Mouse (Mus musculus) ES-E14 (cell line): Measurements from ENCODE around the gene Coa7. TPM values are rescaled to one million over a fixed set of nuclear protein-coding genes. Genes with fewer than 3 reads are reported as not detected.

Source experiments
- DNase-seq: peaks from one replicate; pipeline ENCODE4 v3.0.0-alpha.2; 2013; ENCODE audit warnings: low read depth, low spot score
- H3K27ac ChIP-seq: 2 replicates; pipeline ENCODE4 v1.5.1; 2012; ENCODE audit warnings: low read depth, mild to moderate bottlenecking, low read length, moderate library complexity, mixed read lengths; ENCODE audit not compliant: poor library complexity, insufficient read depth, severe bottlenecking
- H3K36me3 ChIP-seq: 2 replicates; pipeline ENCODE4 v1.6.1; 2012; ENCODE audit warnings: mild to moderate bottlenecking, low read length, moderate library complexity, mixed read lengths; ENCODE audit not compliant: control insufficient read depth, poor library complexity, insufficient read depth, severe bottlenecking
- H3K4me1 ChIP-seq, 2 experiments: fragments of 150-350 bp in 1 of 2; sonication (generic) in 1 of 2; 2 replicates each; pipeline ENCODE4 v1.6.1; 2012; ENCODE audit warnings: low read length in 2 of 2, mild to moderate bottlenecking in 1 of 2, mixed read lengths in 1 of 2; ENCODE audit not compliant: control insufficient read depth in 2 of 2, insufficient read depth in 2 of 2, poor library complexity in 1 of 2
- H3K4me3 ChIP-seq, 2 experiments: fragments of 150-350 bp in 1 of 2; sonication (generic) in 1 of 2; 2 replicates each; pipeline ENCODE4 v1.5.1; 2012; ENCODE audit warnings: low read length in 2 of 2, low read depth in 1 of 2, mild to moderate bottlenecking in 1 of 2, mixed read lengths in 1 of 2; ENCODE audit not compliant: insufficient read depth in 1 of 2, poor library complexity in 1 of 2, severe bottlenecking in 1 of 2
- H3K9ac ChIP-seq: 2 replicates; pipeline ENCODE4 v1.6.1; 2012; ENCODE audit warnings: low read depth, mild to moderate bottlenecking, low read length, mixed read lengths; ENCODE audit not compliant: poor library complexity, insufficient read depth, severe bottlenecking
- H3K9me3 ChIP-seq: fragments of 150-350 bp; sonication (generic); 2 replicates; pipeline ENCODE4 v1.6.1; 2012; ENCODE audit warnings: low read depth, mild to moderate bottlenecking, low read length; ENCODE audit not compliant: control insufficient read depth, insufficient read depth
- CHD2 ChIP-seq: IDR thresholded peaks from 2 replicates; pipeline ENCODE4 v1.6.1; 2014; ENCODE audit warnings: mild to moderate bottlenecking, low read depth, low read length, inconsistent platforms
- HCFC1 ChIP-seq: IDR thresholded peaks from 2 replicates; pipeline ENCODE4 v1.6.1; 2012; ENCODE audit warnings: low read length, inconsistent platforms, borderline replicate concordance; ENCODE audit not compliant: insufficient read depth
- MAFK ChIP-seq: IDR thresholded peaks from 2 replicates; pipeline ENCODE4 v1.6.1; 2014; ENCODE audit warnings: mild to moderate bottlenecking, low read depth, low read length, inconsistent platforms; ENCODE audit not compliant: insufficient read depth
- ZC3H11A ChIP-seq: IDR thresholded peaks from 2 replicates; pipeline ENCODE4 v1.6.1; 2012; ENCODE audit warnings: low read depth, mild to moderate bottlenecking, inconsistent platforms, low read length, borderline replicate concordance
- ZNF384 ChIP-seq: IDR thresholded peaks from 2 replicates; pipeline ENCODE4 v1.6.1; 2012; ENCODE audit warnings: low read depth, low read length, inconsistent platforms
- in situ Hi-C, 2 experiments: fragments of 600-800 bp; cut with MboI; formaldehyde crosslinking; loops; one replicate each; pipeline ENCODE4 v1.15.1; 2025; ENCODE audit warnings: low sequenced_read_pairs in 2 of 2, inconsistent platforms in 1 of 2; ENCODE audit not compliant: unreplicated experiment in 2 of 2
- total RNA-seq: library from RNA; depleted of rRNA; stranded (reverse); fragments of 300-350 nt; gene quantifications from 2 replicates; pipeline ENCODE4 v1.2.3, GENCODE M21; 2012

Coa7 gene
- total RNA-seq, 1 experiment: 37.0 TPM

DNA sequence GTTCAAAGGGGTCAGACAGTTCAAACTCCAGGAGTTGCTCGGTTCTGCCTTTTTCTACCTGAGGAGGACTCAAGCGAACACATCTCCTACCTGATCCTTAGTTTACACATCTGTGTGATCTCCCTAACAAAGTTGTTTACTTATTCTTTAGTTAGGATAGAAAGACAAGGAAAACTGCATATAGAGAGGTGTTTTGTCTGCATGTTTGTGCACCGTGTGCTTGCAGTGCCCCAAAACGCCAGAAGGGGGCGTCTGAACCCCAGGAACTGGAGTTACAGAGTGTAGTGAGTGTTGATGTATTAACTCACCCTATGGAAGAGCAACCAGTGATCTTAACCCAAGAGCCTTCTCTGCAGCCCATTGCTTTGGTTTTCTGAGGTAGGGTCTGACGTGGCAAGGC lies 8.2 kb upstream of the Coa7 start:
- Histone ChIP-seq H3K9ac (no peak overlapping the region), H3K4me3 (no peak overlapping the region), H3K36me3 (no peaks in the 10 kb centered on the region), H3K4me1 (peaks cover 7 to 11% of the 10 kb centered on the region in 2 experiments; a peak in 3 of 4 replicates), H3K27ac (no peak overlapping the region; the same call in 1 of the 2 replicates), H3K9me3 (no peaks in the 10 kb centered on the region)
- in situ Hi-C loops: no loop called here
- TF ChIP-seq ZC3H11A (0 out of 2 replicates have a peak, but pooled peaks have one; percentile 25), HCFC1 (no peak), CHD2 (no peak), MAFK (no peak)
- peak; percentile 35 for DNase-seq

DNA sequence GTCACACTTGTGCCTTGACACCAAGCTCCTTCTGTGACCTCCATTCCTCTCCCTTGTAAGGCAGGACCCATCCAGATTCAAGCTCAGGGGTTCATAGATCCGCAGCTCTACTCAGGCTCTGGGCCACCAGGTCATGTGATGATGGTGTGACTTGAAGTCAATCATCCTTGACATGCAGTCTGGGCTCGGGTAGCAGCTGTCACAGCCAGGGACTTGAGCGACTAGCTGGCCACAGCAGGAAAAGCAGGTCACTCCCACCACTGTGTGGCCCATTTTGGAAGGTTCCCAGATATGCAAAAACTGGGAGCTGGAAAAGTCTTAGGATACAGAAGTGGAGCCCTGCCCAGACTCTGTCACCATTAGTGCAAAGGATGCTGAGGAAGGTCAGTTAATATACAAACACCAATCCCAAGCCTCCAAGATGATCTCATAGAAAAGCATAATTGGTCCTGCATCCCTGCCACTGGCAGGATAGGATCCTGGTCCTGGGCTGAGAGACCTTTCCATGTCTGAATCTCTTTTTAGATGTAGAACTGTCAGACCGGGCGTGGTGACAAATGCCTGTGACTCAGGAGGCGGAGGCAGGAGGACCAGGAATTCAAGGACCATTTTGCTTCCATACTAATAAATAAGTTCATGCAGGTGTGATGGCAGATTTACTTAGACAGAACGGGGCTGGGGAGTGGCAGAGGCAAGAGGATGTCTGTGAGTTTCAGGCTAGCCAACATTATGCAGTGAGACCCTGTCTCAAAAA lies 7.1 kb upstream of the Coa7 start:
- H3K4me3 ChIP-seq: no peak overlapping the region
- H3K27ac ChIP-seq: no peak overlapping the region; the same call in 1 of the 2 replicates
- DNase-seq: no peak
- in situ Hi-C loops: no loop called here
- no peak overlapping the region for H3K9ac ChIP-seq
- TF ChIP-seq ZNF384 (no peak), CHD2 (no peak), HCFC1 (no peak), ZC3H11A (no peak), MAFK (no peak)
- no peaks in the 10 kb centered on the region for H3K36me3 ChIP-seq
- peaks cover 7 to 11% of the 10 kb centered on the region in 2 experiments; a peak in 3 of 4 replicates for H3K4me1 ChIP-seq
- no peaks in the 10 kb centered on the region for H3K9me3 ChIP-seq

DNA sequence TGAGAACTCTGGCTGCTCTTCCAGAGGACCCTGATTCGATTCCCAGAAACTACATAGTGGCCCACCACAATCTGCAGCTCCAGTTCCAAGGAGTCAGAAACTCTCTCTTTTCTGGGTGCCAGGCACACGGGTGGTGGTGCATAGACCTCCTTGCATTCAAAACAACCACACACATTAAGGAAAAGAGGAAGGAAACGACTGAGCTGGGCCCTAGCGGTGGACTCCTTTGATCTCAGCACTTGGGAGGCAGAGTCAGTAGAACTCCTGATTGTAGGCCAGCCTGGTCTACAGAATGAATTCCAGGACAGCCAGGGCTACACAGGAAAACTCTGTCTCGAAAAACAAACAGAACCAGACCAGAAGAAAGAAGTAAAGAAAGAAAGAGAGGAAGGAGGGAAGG lies 4.4 kb upstream of the Coa7 start:
- TF ChIP-seq HCFC1 (no peak), ZC3H11A (no peak), CHD2 (no peak), MAFK (no peak), ZNF384 (no peak)
- no peak for DNase-seq
- in situ Hi-C loops: no loop called here
- Histone ChIP-seq H3K9me3 (no peaks in the 10 kb centered on the region), H3K9ac (no peak overlapping the region), H3K4me1 (peaks cover 4 to 9% of the 10 kb centered on the region in 2 experiments; a peak in 3 of 4 replicates), H3K4me3 (no peak overlapping the region), H3K27ac (no peak overlapping the region), H3K36me3 (no peaks in the 10 kb centered on the region)

DNA sequence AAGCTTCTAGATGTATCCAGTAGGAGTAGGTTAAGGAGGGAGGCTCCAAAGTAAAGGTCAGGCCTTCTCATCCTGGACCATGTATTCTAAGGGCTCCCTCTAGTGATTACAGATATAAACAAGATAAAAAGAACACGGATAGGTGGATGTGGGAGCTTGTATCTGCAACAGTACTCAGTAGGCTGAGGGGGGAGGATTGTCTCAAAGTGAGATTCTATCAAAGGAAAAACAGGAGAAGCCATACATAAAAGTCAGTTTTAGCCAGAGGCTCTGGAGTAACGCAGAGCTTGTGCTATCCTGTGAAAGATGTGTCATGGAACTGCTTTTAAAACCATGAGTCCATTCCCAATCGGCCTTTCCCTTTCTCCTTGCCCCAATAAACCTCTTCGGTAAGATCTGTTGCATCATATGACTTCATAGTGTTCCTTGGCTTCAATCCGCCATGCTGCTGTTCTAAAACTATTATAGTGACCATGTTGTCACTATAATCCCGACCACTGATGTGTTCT lies 815 bp upstream of the Coa7 start:
- peaks cover 3% of the 10 kb centered on the region; the same call in 1 of the 2 replicates for H3K36me3 ChIP-seq
- peak overlapping the region; percentile 79; the same call in 1 of the 2 replicates for H3K9ac ChIP-seq
- in situ Hi-C loops: no loop called here
- H3K4me3 ChIP-seq: peak overlapping the region; percentile 54 to 86
- no peaks in the 10 kb centered on the region for H3K9me3 ChIP-seq
- no peak overlapping the region; the same call in 1 of the 2 replicates for H3K27ac ChIP-seq
- peaks cover 4 to 7% of the 10 kb centered on the region in 2 experiments; a peak in 3 of 4 replicates for H3K4me1 ChIP-seq
- DNase-seq: peak; percentile 48
- no peak for TF ChIP-seq ZC3H11A
- no peak for TF ChIP-seq CHD2
- no peak for TF ChIP-seq ZNF384
- TF ChIP-seq HCFC1: no peak
- no peak for TF ChIP-seq MAFK
